Mouse (Mus musculus) brain, embryonic 14.5 days (tissue): Measurements from ENCODE around the gene Gm49337.

Experiments used
- CTCF ChIP-seq: fragments of 200-500 bp; IDR thresholded peaks from 2 replicates; pipeline ENCODE4 v1.5.1; 2012; ENCODE audit warnings: inconsistent platforms, mild to moderate bottlenecking, moderate library complexity, borderline replicate concordance; ENCODE audit not compliant: insufficient read depth, insufficient read length; ENCODE audit errors: extremely low read depth
- POLR2A ChIP-seq: fragments of 200-500 bp; IDR thresholded peaks from 2 replicates; pipeline ENCODE4 v1.6.1; 2012; ENCODE audit warnings: mild to moderate bottlenecking, inconsistent platforms, borderline replicate concordance; ENCODE audit not compliant: poor library complexity, insufficient read depth, insufficient read length, severe bottlenecking; ENCODE audit errors: extremely low read depth

GRCm38 (mm10) chr4:116175136-116175535 is 2.0 kb downstream of the Gm49337 start:
- TF ChIP-seq CTCF (no peak), POLR2A (no peak)
